Mouse (Mus musculus): ENCODE results near the gene Tbc1d7. TPM values are rescaled to one million over a fixed set of nuclear protein-coding genes. Genes with fewer than 3 reads are reported as not detected.

Gene Tbc1d7
- polyA plus RNA-seq, 1 experiment, result 18.1 TPM

GRCm38 (mm10) chr13:43203234-43203633 is 31.9 kb upstream of the Tbc1d7 start:
- no peaks in the 10 kb centered on the region for H3K27me3 ChIP-seq (ENCODE audit: control insufficient read depth, insufficient read depth, low read length)
- H3K36me3 ChIP-seq (ENCODE audit: control insufficient read depth, insufficient read depth, low read length), result no peaks in the 10 kb centered on the region
- H3K4me3 ChIP-seq (ENCODE audit: control insufficient read depth, low read depth, low read length), result no peak overlapping the region
- peaks cover 2% of the 10 kb centered on the region; the same call in 1 of the 2 replicates for H3K4me1 ChIP-seq (ENCODE audit: control insufficient read depth, insufficient read depth, low read length)
- H3K27ac ChIP-seq (ENCODE audit: control insufficient read depth, insufficient read depth, low read depth, low read length), result no peak overlapping the region
- no peak for TF ChIP-seq POLR2A (IDR thresholded peaks at IDR 0.05; ENCODE audit: control insufficient read depth, low read depth, low read length)
- no peak for TF ChIP-seq CTCF (IDR thresholded peaks at IDR 0.05; ENCODE audit: control insufficient read depth, insufficient read depth, insufficient replicate concordance, low read depth, low read length)

- H3K4me3 ChIP-seq (ENCODE audit: control insufficient read depth, low read depth, low read length), result no peak overlapping the region
- no peak overlapping the region for H3K27ac ChIP-seq (ENCODE audit: control insufficient read depth, insufficient read depth, low read depth, low read length)
- no peaks in the 10 kb centered on the region for H3K27me3 ChIP-seq (ENCODE audit: control insufficient read depth, insufficient read depth, low read length)
- peaks cover 2% of the 10 kb centered on the region; the same call in 1 of the 2 replicates for H3K4me1 ChIP-seq (ENCODE audit: control insufficient read depth, insufficient read depth, low read length)
- TF ChIP-seq POLR2A (IDR thresholded peaks at IDR 0.05; ENCODE audit: control insufficient read depth, low read depth, low read length), result no peak
- no peak for TF ChIP-seq CTCF (IDR thresholded peaks at IDR 0.05; ENCODE audit: control insufficient read depth, insufficient read depth, insufficient replicate concordance, low read depth, low read length)
- no peaks in the 10 kb centered on the region for H3K36me3 ChIP-seq (ENCODE audit: control insufficient read depth, insufficient read depth, low read length)
Measured at GRCm38 (mm10) chr13:43202351-43202750, 31.1 kb upstream of the Tbc1d7 start.

GRCm38 (mm10) chr13:43201033-43201432 is 29.7 kb upstream of the Tbc1d7 start:
- Histone ChIP-seq H3K27me3 (ENCODE audit: control insufficient read depth, insufficient read depth, low read length) (no peaks in the 10 kb centered on the region), H3K36me3 (ENCODE audit: control insufficient read depth, insufficient read depth, low read length) (no peaks in the 10 kb centered on the region), H3K27ac (ENCODE audit: control insufficient read depth, insufficient read depth, low read depth, low read length) (no peak overlapping the region), H3K4me3 (ENCODE audit: control insufficient read depth, low read depth, low read length) (peak overlapping the region; percentile 20), H3K4me1 (ENCODE audit: control insufficient read depth, insufficient read depth, low read length) (peaks cover 2% of the 10 kb centered on the region; the same call in 1 of the 2 replicates)
- peak; percentile 86 for TF ChIP-seq CTCF (IDR thresholded peaks at IDR 0.05; ENCODE audit: control insufficient read depth, insufficient read depth, insufficient replicate concordance, low read depth, low read length)
- TF ChIP-seq POLR2A (IDR thresholded peaks at IDR 0.05; ENCODE audit: control insufficient read depth, low read depth, low read length), result no peak

GRCm38 (mm10) chr13:43200473-43200872 is 29.2 kb upstream of the Tbc1d7 start:
- Histone ChIP-seq H3K27ac (ENCODE audit: control insufficient read depth, insufficient read depth, low read depth, low read length) (no peak overlapping the region), H3K4me3 (ENCODE audit: control insufficient read depth, low read depth, low read length) (peak overlapping the region; percentile 5), H3K36me3 (ENCODE audit: control insufficient read depth, insufficient read depth, low read length) (no peaks in the 10 kb centered on the region), H3K27me3 (ENCODE audit: control insufficient read depth, insufficient read depth, low read length) (no peaks in the 10 kb centered on the region), H3K4me1 (ENCODE audit: control insufficient read depth, insufficient read depth, low read length) (peaks cover 2% of the 10 kb centered on the region; the same call in 1 of the 2 replicates)
- TF ChIP-seq CTCF (IDR thresholded peaks at IDR 0.05; ENCODE audit: control insufficient read depth, insufficient read depth, insufficient replicate concordance, low read depth, low read length) (no peak), POLR2A (IDR thresholded peaks at IDR 0.05; ENCODE audit: control insufficient read depth, low read depth, low read length) (no peak)

GRCm38 (mm10) chr13:43199749-43200148 is 28.4 kb upstream of the Tbc1d7 start:
- TF ChIP-seq POLR2A (IDR thresholded peaks at IDR 0.05; ENCODE audit: control insufficient read depth, low read depth, low read length) (no peak), CTCF (IDR thresholded peaks at IDR 0.05; ENCODE audit: control insufficient read depth, insufficient read depth, insufficient replicate concordance, low read depth, low read length) (peak; percentile 75; the same call in 1 of the 2 replicates)
- peaks cover 2% of the 10 kb centered on the region; the same call in 1 of the 2 replicates for H3K4me1 ChIP-seq (ENCODE audit: control insufficient read depth, insufficient read depth, low read length)
- no peak overlapping the region for H3K27ac ChIP-seq (ENCODE audit: control insufficient read depth, insufficient read depth, low read depth, low read length)
- no peak overlapping the region for H3K4me3 ChIP-seq (ENCODE audit: control insufficient read depth, low read depth, low read length)
- H3K36me3 ChIP-seq (ENCODE audit: control insufficient read depth, insufficient read depth, low read length), result no peaks in the 10 kb centered on the region
- H3K27me3 ChIP-seq (ENCODE audit: control insufficient read depth, insufficient read depth, low read length), result no peaks in the 10 kb centered on the region

- no peak overlapping the region for H3K4me3 ChIP-seq (ENCODE audit: control insufficient read depth, low read depth, low read length)
- TF ChIP-seq POLR2A (IDR thresholded peaks at IDR 0.05; ENCODE audit: control insufficient read depth, low read depth, low read length), result no peak
- TF ChIP-seq CTCF (IDR thresholded peaks at IDR 0.05; ENCODE audit: control insufficient read depth, insufficient read depth, insufficient replicate concordance, low read depth, low read length), result no peak
- H3K27me3 ChIP-seq (ENCODE audit: control insufficient read depth, insufficient read depth, low read length), result no peaks in the 10 kb centered on the region
- no peaks in the 10 kb centered on the region for H3K36me3 ChIP-seq (ENCODE audit: control insufficient read depth, insufficient read depth, low read length)
- H3K27ac ChIP-seq (ENCODE audit: control insufficient read depth, insufficient read depth, low read depth, low read length), result no peak overlapping the region
- peaks cover 2% of the 10 kb centered on the region; the same call in 1 of the 2 replicates for H3K4me1 ChIP-seq (ENCODE audit: control insufficient read depth, insufficient read depth, low read length)
Measured at GRCm38 (mm10) chr13:43199282-43199681, 28.0 kb upstream of the Tbc1d7 start.

GRCm38 (mm10) chr13:43197187-43197586 is 25.9 kb upstream of the Tbc1d7 start:
- Histone ChIP-seq H3K27me3 (ENCODE audit: control insufficient read depth, insufficient read depth, low read length) (no peaks in the 10 kb centered on the region), H3K4me1 (ENCODE audit: control insufficient read depth, insufficient read depth, low read length) (peaks cover 2% of the 10 kb centered on the region; the same call in 1 of the 2 replicates), H3K36me3 (ENCODE audit: control insufficient read depth, insufficient read depth, low read length) (no peaks in the 10 kb centered on the region), H3K4me3 (ENCODE audit: control insufficient read depth, low read depth, low read length) (no peak overlapping the region), H3K27ac (ENCODE audit: control insufficient read depth, insufficient read depth, low read depth, low read length) (no peak overlapping the region)
- TF ChIP-seq POLR2A (IDR thresholded peaks at IDR 0.05; ENCODE audit: control insufficient read depth, low read depth, low read length) (no peak), CTCF (IDR thresholded peaks at IDR 0.05; ENCODE audit: control insufficient read depth, insufficient read depth, insufficient replicate concordance, low read depth, low read length) (peak; percentile 46; the same call in 1 of the 2 replicates)
